Mouse (Mus musculus): ENCODE results near the gene Taar2.
A peak's percentile ranks its signal among the peaks of the same experiment; 100 is the strongest.

Taar2 gene

DNA sequence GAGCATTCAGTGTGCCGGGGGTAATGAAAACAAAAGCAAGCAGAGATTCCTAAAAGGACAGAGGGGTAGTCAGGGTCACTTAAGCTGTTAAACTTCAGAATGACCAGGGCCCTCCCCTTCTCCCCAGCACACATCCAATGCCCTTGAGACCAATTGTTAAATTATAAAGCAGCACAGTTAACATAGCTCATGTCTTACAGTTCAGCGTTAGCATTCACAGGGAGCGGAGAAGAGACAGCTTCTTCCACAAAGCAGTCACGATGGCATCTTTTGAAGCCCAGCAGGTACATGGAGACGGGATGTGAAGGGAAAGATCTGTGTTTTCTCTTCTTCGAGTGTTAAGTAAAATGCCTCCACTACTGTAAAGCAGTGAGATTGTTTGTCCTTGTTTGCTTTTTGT lies at the start of gene Taar2:
Gene Taar2, plus strand, starts transcription at position 261 of the 400 bp plus-strand sequence.
- DNase-seq (ENCODE audit: low spot score): no peak

DNA sequence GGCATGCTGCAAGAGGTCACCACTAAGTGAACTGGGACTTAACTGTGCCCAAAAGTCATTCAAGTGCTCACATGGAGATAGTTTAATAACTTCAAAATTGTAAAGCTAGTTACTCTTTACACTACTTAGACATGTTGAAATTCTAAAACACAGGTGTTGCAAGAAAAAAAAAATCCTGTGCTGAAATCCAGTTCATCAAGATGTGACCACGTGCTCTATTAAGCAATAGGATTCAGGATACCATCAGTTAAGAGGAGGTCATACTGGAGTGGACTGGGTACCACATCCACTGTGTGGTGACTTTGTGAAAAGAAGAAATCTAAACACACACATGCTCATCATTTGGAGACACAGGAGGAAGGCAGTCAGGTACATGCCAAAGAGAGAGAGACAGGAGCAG lies 45.4 kb upstream of the Taar2 start:
- no peak for DNase-seq (ENCODE audit: low spot score)

DNA sequence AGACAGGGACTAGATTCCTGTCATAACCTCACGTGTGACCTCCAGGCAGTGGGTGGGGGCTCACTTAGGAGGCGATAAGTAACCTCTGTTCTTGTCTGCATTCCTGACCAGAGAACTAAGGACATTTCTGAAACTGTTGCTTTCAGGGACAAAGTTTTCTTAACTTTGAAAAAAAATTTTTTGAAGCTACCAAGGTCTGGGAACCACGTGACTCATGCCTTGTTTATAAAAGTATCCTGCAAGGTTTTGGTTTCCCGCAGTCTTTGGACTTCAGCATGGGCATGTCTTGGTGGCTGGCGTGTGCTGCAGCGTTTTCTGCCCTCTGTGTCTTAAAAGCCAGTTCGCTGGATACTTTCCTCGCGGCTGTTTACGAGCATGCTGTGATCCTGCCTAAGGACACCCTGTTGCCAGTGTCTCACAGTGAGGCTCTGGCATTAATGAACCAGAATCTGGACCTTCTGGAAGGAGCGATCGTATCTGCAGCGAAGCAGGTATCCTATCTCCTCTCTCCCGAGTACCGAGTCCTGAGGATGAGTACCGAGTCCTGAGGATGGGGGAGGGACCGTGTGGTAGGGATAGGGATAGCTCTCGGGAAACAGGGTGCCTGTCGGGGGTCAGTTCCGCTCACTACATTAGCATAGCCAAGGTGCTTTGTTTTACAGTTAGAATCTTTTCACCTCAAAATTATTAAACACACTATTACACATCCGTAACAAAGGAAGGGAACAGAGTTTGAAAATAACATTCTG lies 43.6 kb upstream of the Taar2 start, which contains the start of gene Vnn1:
Gene Vnn1, plus strand, starts transcription at position 88 of the 749 bp plus-strand sequence.
- no peak for DNase-seq (ENCODE audit: low spot score)

DNA sequence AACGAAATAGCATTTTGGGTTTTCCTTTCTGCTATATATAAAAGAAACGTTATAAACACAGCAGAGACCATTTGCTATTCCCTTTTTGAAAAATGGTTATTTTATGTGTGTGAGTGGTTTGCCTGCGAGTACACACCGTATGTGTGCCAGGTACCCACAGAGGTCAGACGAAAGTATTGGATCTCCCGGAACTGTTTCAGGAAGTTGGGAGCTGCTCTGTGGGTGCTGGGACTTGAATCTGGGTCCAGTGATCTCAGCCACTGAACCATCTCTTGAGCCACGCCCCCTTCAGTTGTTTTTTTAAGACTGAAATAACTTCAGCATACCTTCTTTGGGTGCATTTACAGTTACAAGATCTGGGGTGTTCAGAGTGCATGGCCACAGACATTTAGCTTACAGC lies 43.0 kb upstream of the Taar2 start:
- no peak for DNase-seq (ENCODE audit: low spot score)

DNA sequence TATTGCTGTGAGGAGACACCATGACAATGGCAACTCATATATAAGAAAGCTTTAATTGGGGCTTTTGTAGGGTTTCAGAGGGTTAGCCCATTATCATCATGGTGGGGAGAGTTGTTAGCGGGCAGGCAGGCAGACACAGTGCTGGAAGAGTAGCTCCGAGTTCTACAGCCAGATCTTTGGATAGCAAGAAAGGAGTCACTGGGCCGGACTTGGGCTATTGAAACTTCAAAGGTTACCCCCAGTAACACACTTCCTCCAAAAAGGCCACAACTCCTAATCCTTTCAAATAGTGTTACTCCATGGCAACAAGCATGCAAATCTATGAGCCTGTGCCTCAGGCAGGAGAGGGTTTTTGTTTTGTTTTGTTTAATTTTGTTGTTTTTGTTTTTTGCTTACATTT lies 37.3 kb upstream of the Taar2 start:
- DNase-seq (ENCODE audit: low spot score): no peak

DNA sequence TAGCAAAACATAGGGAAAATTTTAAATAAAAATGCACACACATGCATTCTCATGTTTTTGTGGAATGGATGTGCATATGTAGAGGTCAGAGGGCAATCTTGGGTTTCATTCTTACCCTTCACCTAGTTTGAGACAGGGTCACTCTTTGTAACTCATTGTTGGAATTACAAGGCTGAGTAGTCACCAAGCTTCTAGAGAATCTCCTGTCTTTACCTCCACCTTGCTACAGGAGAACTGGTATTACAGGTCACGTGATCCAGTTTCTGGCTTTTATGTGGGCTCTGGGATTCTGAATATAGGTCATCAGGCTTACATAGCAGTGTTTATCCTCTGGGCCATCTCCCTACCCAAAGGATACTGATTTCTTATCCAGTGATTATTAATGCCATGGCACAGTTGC lies 32.7 kb upstream of the Taar2 start:
- DNase-seq (ENCODE audit: low spot score): no peak

DNA sequence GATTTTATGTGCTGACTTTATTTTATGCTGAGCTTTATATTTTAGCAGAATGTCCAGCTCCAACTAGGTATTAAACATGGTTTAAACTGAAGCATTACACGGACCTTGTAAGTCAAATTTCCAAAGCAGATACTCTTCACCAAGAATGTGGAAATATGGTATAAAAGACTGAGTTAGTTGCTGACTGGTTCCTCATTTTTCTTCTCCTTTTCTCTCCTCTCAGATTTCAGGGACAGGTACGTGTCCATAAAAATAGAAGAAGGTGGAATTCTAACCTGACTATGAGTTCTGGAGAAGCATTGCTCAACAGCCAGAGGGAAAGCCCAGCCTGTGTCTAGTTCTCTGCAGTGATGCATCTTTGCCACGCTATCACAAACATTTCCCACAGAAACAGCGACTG lies 18.3 kb upstream of the Taar2 start, which contains the start of gene Taar1:
Gene Taar1, plus strand, starts transcription at position 301 of the 400 bp plus-strand sequence.
- DNase-seq (ENCODE audit: low spot score): no peak

DNA sequence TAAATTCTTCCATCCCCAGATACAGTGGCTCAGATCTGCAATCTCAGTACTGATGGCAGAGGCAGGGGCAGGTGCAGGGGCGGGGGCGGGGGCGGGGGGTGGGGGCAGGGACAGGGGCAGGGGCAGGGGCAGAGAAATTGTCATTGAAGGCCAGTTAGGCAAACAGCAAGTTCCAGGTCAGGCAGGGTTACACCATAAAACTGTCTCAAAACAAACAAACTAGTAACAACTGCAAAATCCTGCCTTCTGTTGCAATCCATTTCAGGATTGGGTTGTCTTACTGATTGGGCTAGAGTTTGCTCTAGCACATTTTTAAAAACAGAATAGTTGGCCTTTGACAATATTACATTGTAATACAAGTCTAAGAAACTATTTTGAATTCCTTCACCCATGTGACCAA lies 15.9 kb upstream of the Taar2 start:
- no peak for DNase-seq (ENCODE audit: low spot score)

DNA sequence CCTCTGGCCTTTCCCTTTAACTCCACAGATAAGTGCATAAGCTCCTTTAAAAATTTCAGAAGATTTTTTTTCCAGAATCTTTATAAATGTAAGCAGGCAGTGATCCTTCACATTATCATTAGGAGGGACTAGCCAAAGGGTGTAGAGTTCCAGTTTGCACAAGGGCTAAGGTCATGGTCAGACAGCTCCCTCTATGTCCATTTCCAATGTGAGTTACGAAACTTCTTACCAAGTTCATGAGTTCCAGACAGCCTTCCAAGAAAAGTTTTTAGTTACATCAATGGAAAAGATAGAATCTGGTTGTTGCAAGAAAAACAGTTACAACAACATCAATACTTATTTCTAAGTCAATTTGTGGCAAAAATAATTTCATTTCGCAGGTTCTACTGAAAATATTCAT lies 14.4 kb upstream of the Taar2 start:
- DNase-seq (ENCODE audit: low spot score): no peak

DNA sequence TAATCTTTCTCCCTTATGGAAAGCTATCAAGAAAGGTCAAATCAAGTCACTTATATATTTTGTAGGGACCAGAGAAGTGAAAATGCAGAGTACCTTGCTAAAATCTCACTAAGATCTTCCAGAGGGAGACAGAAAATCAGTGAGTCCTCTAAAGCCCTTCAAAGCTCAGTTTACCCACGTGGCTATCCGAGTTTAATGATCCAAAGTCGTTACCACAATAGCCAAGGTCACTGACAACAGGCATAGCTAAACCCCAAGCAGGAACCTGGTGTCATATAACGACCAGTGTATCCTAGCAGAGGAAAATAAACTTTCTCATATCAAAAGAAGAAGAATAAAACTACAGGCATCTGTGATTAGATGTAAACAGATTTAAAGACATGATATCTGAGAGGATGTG lies 759 bp upstream of the Taar2 start:
- DNase-seq (ENCODE audit: low spot score): no peak

DNA sequence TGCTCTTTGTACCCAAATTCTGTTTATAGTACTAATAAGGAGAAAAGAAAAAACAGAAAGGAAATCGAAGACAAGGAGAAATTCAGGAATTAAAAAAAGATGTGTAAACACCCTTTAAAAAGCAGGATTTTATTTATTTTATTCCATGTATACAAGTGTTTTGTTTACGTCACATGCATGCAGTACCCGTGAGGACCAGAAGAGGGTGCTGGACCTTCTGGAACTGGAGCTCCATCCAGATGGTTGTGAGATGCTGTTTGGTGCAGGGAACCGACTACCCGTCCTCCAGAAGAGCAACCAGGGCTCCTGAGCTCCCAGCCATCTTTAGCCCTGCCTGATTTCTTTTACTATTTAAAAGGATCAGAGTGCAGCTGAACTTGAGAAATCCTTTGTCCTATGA lies 4.1 kb downstream of the Taar2 start:
- DNase-seq (ENCODE audit: low spot score): no peak

DNA sequence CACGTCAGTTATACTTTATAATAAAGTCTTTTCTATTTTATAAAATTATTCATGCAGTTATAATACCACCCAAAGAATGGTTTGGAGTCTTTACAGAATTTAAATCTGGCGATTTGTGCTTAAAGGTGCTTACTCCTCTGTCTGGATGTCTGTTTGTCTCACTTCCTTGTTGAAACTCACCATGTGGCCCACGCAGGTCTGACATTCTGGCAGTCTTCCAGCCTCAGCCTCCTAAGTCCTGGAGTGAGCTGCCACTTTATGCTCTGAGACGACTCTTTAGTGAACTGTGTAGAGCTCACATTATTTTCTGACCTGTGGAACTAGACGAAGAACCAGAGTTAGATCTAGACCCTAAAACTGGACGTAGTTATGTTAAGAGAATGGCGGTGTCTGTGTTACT lies 9.7 kb downstream of the Taar2 start:
- no peak for DNase-seq (ENCODE audit: low spot score)

DNA sequence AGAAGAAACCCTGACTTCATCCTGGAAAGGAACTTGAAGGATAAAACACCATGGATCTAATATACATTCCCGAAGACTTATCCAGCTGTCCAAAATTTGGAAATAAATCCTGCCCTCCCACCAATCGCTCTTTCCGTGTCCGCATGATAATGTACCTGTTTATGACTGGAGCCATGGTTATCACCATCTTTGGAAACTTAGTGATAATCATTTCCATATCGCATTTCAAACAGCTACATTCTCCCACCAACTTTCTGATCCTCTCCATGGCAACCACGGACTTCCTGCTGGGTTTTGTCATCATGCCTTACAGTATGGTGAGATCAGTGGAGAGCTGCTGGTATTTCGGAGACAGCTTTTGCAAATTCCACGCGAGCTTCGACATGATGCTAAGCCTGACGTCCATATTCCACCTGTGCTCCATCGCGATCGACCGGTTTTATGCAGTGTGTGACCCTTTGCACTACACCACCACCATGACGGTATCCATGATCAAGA lies 11.2 kb downstream of the Taar2 start, which contains the start of gene Taar3:
Gene Taar3, plus strand, starts transcription at position 51 of the 498 bp plus-strand sequence.
- DNase-seq (ENCODE audit: low spot score): no peak

DNA sequence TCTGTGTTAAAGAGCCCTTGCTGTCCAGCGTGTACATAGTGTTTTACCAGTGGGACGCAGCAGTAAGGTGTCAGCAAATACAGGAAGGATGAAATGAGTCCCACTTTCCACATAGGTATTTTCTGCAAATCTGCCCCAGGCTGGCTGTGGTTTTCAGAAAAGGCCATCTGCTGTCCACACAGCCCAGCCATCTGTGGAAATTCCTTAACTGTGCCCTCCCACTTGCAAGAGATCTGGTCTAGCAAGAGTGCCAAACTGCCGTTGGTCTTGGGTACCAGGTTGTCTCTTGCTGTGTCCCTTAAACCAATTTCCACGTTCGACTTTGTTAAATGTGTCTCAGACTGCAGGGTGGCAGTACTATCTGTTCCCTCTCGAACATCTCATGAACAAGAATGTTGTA lies 13.3 kb downstream of the Taar2 start:
- DNase-seq (ENCODE audit: low spot score): no peak

DNA sequence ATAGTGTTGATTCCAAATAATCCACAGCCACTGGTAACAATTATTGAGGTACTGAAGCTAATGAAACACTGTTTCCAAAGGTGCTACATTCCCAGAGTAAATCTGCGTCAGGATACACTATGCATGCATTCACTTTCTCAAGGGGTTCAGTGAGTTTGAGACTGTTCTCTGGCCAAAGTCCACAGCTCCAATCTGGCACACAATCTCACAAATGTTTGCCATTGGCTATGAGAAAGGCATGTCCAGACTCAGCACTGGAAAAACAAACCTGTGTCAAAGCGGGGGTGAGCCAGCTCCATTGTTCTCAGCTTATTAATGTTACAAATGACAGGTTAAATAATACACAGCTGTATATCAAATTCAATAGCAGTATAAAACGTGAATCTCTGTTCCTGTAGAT lies 20.7 kb downstream of the Taar2 start:
- DNase-seq (ENCODE audit: low spot score): peak; percentile 32

DNA sequence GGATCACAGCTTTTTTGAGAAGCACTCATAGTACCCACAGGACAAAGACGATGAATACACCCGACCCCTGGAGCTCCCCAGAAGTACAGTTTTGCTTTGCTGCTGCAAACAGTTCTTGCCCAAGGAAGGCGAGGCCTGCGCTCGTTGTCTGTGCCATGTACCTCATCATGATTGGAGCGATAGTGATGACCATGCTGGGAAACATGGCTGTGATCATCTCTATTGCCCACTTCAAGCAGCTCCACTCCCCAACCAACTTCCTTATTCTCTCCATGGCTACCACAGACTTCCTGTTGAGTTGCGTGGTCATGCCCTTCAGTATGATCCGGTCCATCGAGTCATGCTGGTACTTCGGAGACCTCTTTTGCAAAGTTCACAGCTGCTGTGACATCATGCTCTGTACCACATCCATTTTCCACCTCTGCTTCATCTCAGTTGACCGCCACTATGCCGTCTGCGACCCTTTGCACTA lies 22.1 kb downstream of the Taar2 start, which contains the start of gene Taar4:
Gene Taar4, plus strand, starts transcription at position 51 of the 472 bp plus-strand sequence.
- DNase-seq (ENCODE audit: low spot score): no peak

DNA sequence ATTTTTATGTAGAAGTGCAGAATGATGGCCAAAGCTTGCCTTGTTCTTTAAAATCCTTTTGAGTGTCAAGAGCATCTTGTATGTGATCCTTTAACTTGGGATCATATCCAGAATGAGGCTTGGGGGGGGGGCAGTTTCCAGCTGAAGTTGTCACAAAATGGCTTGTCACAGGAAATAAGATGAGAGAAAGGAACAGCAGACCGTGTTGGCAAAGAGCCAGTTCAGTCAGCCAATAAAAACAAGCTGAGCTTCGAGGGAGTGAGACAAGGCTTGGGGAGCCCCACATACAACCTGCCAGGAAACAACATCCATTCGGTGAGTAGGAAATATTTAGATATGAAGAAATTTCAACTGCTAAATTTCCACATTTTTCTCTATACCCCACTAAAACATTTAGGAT lies 25.1 kb downstream of the Taar2 start:
- no peak for DNase-seq (ENCODE audit: low spot score)

DNA sequence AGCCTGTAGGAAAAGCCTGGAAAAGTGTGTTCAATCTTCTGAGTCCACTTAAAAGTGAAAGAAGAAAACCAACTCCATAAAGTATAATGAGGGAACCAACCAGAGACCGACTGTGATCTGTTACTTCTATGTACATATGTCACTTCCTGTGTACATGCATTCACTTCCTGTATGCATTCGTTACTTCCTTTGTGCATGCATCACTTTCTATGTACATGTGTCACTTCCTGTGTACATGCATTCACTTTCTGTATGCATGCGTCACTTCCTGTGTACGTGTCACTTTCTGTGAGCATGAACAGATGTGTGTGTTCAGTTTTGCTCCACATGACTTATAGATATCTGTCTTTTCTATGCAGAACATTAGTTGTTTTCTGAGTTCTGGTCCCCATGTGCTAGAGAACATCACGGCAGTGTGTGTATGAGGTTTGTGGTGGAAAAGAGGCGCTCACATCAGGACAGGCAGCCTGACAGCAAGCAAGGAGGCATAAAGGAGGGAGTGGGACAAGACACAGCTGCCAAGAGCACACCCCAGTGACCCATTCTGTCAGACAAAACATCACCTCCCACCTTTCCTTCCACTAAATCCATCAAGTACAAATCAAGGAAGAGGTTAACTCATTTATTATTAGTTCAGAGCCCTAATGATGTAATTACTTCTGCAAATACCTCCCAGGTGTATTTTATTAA lies 26.7 kb downstream of the Taar2 start:
- no peak for DNase-seq (ENCODE audit: low spot score)

DNA sequence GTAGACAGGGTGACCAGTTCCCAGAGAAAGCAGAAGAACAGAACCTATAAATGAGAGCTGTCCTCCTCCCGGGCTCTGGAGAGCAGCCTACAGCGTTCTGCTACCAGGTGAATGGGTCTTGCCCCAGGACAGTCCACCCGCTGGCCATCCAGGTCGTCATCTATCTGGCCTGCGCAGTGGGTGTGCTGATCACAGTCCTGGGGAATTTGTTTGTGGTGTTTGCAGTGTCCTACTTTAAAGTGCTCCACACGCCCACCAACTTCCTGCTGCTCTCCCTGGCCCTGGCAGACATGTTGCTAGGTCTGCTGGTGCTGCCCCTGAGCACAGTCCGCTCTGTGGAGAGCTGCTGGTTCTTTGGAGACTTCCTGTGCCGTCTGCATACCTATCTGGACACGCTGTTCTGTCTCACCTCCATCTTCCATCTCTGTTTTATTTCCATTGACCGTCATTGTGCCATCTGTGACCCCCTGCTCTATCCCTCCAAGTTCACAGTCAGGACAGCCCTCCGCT lies 32.3 kb downstream of the Taar2 start, which contains the start of gene Taar5:
Gene Taar5, plus strand, starts transcription at position 51 of the 510 bp plus-strand sequence.
- no peak for DNase-seq (ENCODE audit: low spot score)

DNA sequence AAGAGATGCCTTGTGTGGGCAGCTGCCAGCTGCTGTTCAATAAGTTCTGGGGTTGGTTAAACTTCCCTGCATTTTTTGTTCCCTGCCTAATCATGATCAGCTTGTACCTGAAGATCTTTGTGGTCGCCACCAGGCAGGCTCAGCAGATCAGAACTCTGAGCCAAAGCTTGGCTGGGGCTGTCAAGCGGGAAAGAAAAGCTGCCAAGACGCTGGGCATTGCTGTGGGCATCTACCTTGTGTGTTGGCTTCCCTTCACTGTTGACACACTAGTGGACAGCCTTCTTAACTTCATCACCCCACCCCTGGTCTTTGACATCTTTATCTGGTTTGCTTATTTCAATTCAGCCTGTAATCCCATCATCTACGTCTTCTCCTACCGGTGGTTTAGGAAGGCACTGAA lies 32.9 kb downstream of the Taar2 start:
- DNase-seq (ENCODE audit: low spot score): no peak

DNA sequence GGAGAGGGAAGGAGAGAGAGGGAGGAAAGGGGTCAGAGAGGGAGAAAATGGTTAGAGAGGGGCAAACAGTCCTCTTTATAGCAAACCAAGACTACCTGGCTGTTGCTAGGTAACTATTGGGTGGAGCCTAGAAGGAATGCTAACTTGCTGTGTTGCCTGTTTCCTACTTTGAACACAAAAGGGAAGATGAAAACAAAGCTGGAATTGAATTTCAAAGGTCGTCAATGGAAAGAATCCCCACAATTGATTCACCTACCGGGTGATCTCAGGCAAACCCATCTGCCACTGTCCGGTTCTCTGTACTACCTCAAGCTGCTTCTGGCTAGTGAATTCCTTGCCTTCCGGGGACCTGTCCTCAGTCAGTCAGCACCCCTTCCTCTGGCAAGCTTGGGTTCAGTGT lies 39.6 kb downstream of the Taar2 start:
- no peak for DNase-seq (ENCODE audit: low spot score)

DNA sequence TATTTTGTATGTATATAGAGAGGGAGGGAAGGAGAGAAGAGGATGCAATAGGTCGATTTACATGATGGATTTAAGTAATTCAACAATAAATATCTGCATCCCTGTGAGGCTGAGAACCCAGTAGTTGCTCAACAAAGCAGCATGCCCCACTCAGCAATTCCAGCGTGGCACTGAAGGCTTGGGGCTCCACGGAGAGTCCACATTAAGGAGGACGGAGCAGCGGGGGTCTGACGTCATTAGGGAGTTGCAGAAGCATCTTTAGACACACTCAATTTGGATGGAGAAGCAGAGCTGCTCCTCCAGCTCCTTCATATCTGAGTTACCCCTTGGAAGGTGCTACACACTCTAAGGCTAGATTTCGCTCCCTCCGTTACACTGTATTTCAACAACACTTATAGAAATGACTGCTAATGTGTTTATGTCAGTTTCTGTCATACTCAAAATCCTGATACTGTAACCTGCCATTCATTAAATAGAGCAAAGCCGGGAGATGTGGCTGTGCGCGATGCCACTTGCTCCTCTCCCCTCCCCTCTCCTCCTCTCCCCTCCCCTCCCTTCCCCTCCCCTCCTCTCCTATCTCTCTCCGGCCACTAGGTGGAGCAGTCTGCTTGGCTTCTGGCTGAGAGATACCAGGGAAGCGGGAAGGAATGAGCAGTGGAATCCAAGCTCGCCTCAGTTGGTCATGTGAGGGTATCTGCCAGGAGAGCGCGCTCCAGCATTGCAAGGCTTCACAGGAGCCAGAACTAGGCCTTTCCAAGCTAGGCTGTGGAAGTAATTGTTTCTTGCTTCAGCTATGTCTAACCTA lies 40.7 kb downstream of the Taar2 start:
- peak; percentile 82 for DNase-seq (ENCODE audit: low spot score)

All from yolk sac, embryonic 10.5 days (tissue).